Mouse (Mus musculus): Measurements from ENCODE around the gene Stat5b. TPM values are rescaled to one million over a fixed set of nuclear protein-coding genes. Genes with fewer than 3 reads are reported as not detected.
A peak's percentile ranks its signal among the peaks of the same experiment; 100 is the strongest.

Gene Stat5b
- 10.9 and 11.4 TPM in 2 replicates for polyA plus RNA-seq (2014; fragmentation: Nextera tagmentation; extraction: Ambion mirVana)

DNA sequence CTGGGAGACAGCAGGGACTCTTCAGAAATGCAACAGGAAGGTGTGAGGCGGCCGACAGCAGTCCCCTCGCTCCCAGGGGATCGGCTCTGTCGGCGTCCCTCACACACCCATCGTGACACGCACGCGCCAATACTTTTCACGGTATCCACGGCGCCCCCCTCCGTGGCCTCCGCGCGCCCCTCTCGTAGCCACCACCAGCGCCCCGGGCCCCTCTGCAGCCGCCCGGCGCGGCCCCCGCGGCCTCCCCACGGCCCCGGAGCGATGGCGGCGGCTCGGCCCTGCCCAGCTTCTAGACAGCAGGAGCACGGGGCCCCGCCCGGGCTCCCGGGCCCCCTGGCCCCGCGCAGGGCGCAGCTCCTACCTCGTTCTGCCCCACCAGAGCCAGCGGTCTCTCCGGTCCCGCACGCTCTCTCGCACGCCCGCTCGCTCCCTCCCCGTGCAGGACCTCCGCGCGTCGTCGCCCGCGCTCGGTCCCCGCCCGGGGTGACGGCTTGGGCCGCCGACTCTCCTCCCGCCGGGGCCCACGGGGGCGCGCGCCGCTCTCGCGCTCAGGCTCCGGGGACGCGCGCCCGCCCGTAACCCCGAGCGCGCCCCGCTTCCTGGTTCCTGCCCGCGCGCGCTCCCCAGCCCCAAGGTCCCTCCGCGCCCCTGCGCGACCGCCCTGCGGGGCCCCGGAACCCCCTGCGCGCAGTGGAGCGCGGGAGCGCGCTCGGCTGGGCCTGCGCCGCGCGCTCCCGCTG lies at the start of gene Stat5b:
Stat5b (minus strand) TSS at position 687 of the 740 bp plus-strand sequence.
- peak within 1 kb of the TSS; percentile 88 for H3K4me2 ChIP-seq (ENCODE audit: low read length)
- DNase-seq (ENCODE audit: low spot score) (peak; percentile 78), ATAC-seq (peak; percentile 86)
- H3K4me1 ChIP-seq (ENCODE audit: control insufficient read depth, insufficient read depth, low read length) = peaks cover 8% of the 10 kb centered on the region; the same call in 1 of the 2 replicates
- H3K36me3 ChIP-seq (ENCODE audit: control insufficient read depth, insufficient read depth, low read length) = no peaks in the 10 kb centered on the region
- H3K27me3 ChIP-seq (replicated peaks; ENCODE audit: control insufficient read depth, insufficient read depth, low read length) = peaks cover 5% of the 10 kb centered on the region; the same call in 1 of the 2 replicates
- H3K27ac ChIP-seq (ENCODE audit: low read depth, low read length) = peak within 1 kb of the TSS; percentile 65
- WGBS = under 1% methylated on average over 71 of the region's 104 CpGs
- no peaks in the 10 kb centered on the region for H3K9me3 ChIP-seq (replicated peaks; ENCODE audit: control insufficient read depth, low read length)
- peak within 1 kb of the TSS; percentile 82 for H3K4me3 ChIP-seq (ENCODE audit: low read depth, low read length)
- H3K9ac ChIP-seq (ENCODE audit: low read length) = peak within 1 kb of the TSS; percentile 87

DNA sequence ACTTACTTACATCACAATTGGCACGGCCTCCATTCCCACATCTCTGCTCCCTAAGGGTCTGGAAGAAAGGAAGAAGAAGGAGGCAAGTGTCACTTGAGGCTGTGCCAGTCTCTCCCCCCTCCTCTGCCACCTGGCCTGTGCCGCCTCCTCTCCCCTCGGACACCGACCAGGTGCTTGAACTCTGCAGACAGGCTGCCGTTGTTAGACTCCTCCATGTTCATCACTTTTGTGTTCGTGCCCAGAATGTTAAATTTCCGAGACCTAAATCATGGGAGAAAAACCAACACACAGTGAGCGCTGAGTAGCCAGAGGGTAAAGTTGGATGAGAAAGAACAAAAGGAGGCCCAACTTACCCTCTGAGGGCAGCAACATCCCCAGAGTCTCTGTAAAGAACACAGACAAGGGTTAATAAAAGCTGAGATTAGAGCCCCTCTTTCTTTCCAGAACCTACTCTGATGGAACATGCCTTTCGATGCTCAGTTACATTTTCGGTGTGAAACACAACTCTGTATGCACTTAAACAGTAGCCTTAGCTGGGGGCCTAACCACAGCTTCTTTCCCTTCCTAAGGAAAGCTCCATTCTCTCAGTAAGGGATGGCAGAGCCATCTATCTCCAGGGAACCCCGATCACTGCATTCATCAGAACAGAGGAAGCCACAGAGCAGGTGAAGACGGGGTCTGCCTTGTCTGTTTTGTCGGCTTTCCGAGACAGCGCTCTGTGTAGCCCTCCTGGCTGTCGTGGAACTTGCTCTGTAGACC lies 48.1 kb upstream of the Stat5b start:
- peaks cover 24% of the 10 kb centered on the region for H3K36me3 ChIP-seq (ENCODE audit: control insufficient read depth, insufficient read depth, low read length)
- DNase-seq (ENCODE audit: low spot score) (peak; percentile 68), ATAC-seq (peak; percentile 55)
- no peaks in the 10 kb centered on the region; the same call in 1 of the 2 replicates for H3K9me3 ChIP-seq (replicated peaks; ENCODE audit: control insufficient read depth, low read length)
- H3K27ac ChIP-seq (ENCODE audit: low read depth, low read length) = peak overlapping the region; percentile 70
- WGBS = 44% methylated on average over 16 of the region's 16 CpGs
- H3K9ac ChIP-seq (ENCODE audit: low read length) = no peak overlapping the region
- 0 out of 2 replicates have a peak overlapping the region, but pooled peaks have one; percentile 5 for H3K4me2 ChIP-seq (ENCODE audit: low read length)
- no peak overlapping the region for H3K4me3 ChIP-seq (ENCODE audit: low read depth, low read length)
- H3K27me3 ChIP-seq (replicated peaks; ENCODE audit: control insufficient read depth, insufficient read depth, low read length) = 0 out of 2 replicates have a peak, but pooled peaks cover 3% of the 10 kb centered on the region
- peaks cover 8% of the 10 kb centered on the region for H3K4me1 ChIP-seq (ENCODE audit: control insufficient read depth, insufficient read depth, low read length)

GRCm38 (mm10) chr11:100897294-100898231 lies 47.0 kb upstream of the Stat5b start:
- H3K27ac ChIP-seq (ENCODE audit: low read depth, low read length) = peak overlapping the region; percentile 70; the same call in 1 of the 2 replicates
- DNase-seq (ENCODE audit: low spot score) (peak; percentile 88), ATAC-seq (peak; percentile 67)
- WGBS = 57% methylated on average over 7 of the region's 7 CpGs
- H3K9ac ChIP-seq (ENCODE audit: low read length) = no peak overlapping the region
- 0 out of 2 replicates have a peak, but pooled peaks cover 3% of the 10 kb centered on the region for H3K27me3 ChIP-seq (replicated peaks; ENCODE audit: control insufficient read depth, insufficient read depth, low read length)
- peaks cover 17% of the 10 kb centered on the region for H3K36me3 ChIP-seq (ENCODE audit: control insufficient read depth, insufficient read depth, low read length)
- H3K4me2 ChIP-seq (ENCODE audit: low read length) = 0 out of 2 replicates have a peak overlapping the region, but pooled peaks have one; percentile 5
- H3K4me1 ChIP-seq (ENCODE audit: control insufficient read depth, insufficient read depth, low read length) = peaks cover 8% of the 10 kb centered on the region
- no peaks in the 10 kb centered on the region; the same call in 1 of the 2 replicates for H3K9me3 ChIP-seq (replicated peaks; ENCODE audit: control insufficient read depth, low read length)
- no peak overlapping the region for H3K4me3 ChIP-seq (ENCODE audit: low read depth, low read length)

GRCm38 (mm10) chr11:100896078-100896477 lies 45.6 kb upstream of the Stat5b start:
- Histone ChIP-seq H3K4me1 (ENCODE audit: control insufficient read depth, insufficient read depth, low read length) (peaks cover 8% of the 10 kb centered on the region), H3K27ac (ENCODE audit: low read depth, low read length) (no peak overlapping the region), H3K36me3 (ENCODE audit: control insufficient read depth, insufficient read depth, low read length) (0 out of 2 replicates have a peak, but pooled peaks cover 6% of the 10 kb centered on the region), H3K9me3 (replicated peaks; ENCODE audit: control insufficient read depth, low read length) (no peaks in the 10 kb centered on the region), H3K4me2 (ENCODE audit: low read length) (no peak overlapping the region), H3K9ac (ENCODE audit: low read length) (no peak overlapping the region), H3K27me3 (replicated peaks; ENCODE audit: control insufficient read depth, insufficient read depth, low read length) (0 out of 2 replicates have a peak, but pooled peaks cover 3% of the 10 kb centered on the region), H3K4me3 (ENCODE audit: low read depth, low read length) (no peak overlapping the region)
- ATAC-seq (no peak), DNase-seq (ENCODE audit: low spot score) (no peak)
- 59% methylated on average over 10 of the region's 10 CpGs for WGBS

GRCm38 (mm10) chr11:100894146-100894918 lies 43.8 kb upstream of the Stat5b start:
- H3K27ac ChIP-seq (ENCODE audit: low read depth, low read length) = no peak overlapping the region
- 0 out of 2 replicates have a peak, but pooled peaks cover 3% of the 10 kb centered on the region for H3K27me3 ChIP-seq (replicated peaks; ENCODE audit: control insufficient read depth, insufficient read depth, low read length)
- H3K4me3 ChIP-seq (ENCODE audit: low read depth, low read length) = no peak overlapping the region
- H3K9ac ChIP-seq (ENCODE audit: low read length) = no peak overlapping the region
- peaks cover 4% of the 10 kb centered on the region; the same call in 1 of the 2 replicates for H3K36me3 ChIP-seq (ENCODE audit: control insufficient read depth, insufficient read depth, low read length)
- H3K4me1 ChIP-seq (ENCODE audit: control insufficient read depth, insufficient read depth, low read length) = peaks cover 8% of the 10 kb centered on the region
- no peaks in the 10 kb centered on the region for H3K9me3 ChIP-seq (replicated peaks; ENCODE audit: control insufficient read depth, low read length)
- DNase-seq (ENCODE audit: low spot score) (no peak), ATAC-seq (no peak)
- 74% methylated on average over 9 of the region's 9 CpGs for WGBS
- no peak overlapping the region for H3K4me2 ChIP-seq (ENCODE audit: low read length)

- no peak overlapping the region for H3K27ac ChIP-seq (ENCODE audit: low read depth, low read length)
- no peaks in the 10 kb centered on the region for H3K9me3 ChIP-seq (replicated peaks; ENCODE audit: control insufficient read depth, low read length)
- DNase-seq (ENCODE audit: low spot score) (peak; percentile 90), ATAC-seq (peak; percentile 73)
- H3K9ac ChIP-seq (ENCODE audit: low read length) = no peak overlapping the region
- H3K36me3 ChIP-seq (ENCODE audit: control insufficient read depth, insufficient read depth, low read length) = peaks cover 7% of the 10 kb centered on the region; the same call in 1 of the 2 replicates
- WGBS = 11% methylated on average over 9 of the region's 9 CpGs
- H3K4me2 ChIP-seq (ENCODE audit: low read length) = no peak overlapping the region
- peaks cover 5% of the 10 kb centered on the region for H3K4me1 ChIP-seq (ENCODE audit: control insufficient read depth, insufficient read depth, low read length)
- H3K4me3 ChIP-seq (ENCODE audit: low read depth, low read length) = no peak overlapping the region
- H3K27me3 ChIP-seq (replicated peaks; ENCODE audit: control insufficient read depth, insufficient read depth, low read length) = 0 out of 2 replicates have a peak, but pooled peaks cover 3% of the 10 kb centered on the region
Observed at GRCm38 (mm10) chr11:100893482-100893881, 43.0 kb upstream of the Stat5b start.

DNA sequence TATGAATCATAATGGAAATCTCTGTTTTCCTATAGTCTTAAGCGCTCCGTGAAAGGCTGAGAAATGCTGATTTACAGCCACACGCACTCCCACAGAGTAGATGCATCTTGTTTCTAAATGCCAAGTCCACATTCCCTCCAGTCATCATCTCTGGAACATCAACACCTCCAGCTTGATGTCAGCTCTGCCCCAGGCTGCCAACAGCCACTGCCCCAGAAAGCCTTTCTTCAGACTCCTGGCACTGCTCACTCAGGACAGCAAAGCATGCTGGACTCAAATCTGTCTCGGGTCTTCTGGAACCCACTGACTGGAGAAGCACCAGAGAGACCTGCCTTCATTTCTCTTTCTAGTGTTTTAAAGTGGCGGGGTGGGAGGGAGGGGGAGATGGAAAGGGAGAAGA lies 41.9 kb upstream of the Stat5b start:
- Histone ChIP-seq H3K4me3 (ENCODE audit: low read depth, low read length) (no peak overlapping the region), H3K9ac (ENCODE audit: low read length) (no peak overlapping the region), H3K27me3 (replicated peaks; ENCODE audit: control insufficient read depth, insufficient read depth, low read length) (0 out of 2 replicates have a peak, but pooled peaks cover 3% of the 10 kb centered on the region), H3K4me1 (ENCODE audit: control insufficient read depth, insufficient read depth, low read length) (0 out of 2 replicates have a peak, but pooled peaks cover 3% of the 10 kb centered on the region), H3K27ac (ENCODE audit: low read depth, low read length) (no peak overlapping the region), H3K9me3 (replicated peaks; ENCODE audit: control insufficient read depth, low read length) (no peaks in the 10 kb centered on the region), H3K36me3 (ENCODE audit: control insufficient read depth, insufficient read depth, low read length) (peaks cover 7% of the 10 kb centered on the region; the same call in 1 of the 2 replicates), H3K4me2 (ENCODE audit: low read length) (no peak overlapping the region)
- WGBS = 92% methylated on average over 5 of the region's 5 CpGs
- ATAC-seq = no peak
- no peak for DNase-seq (ENCODE audit: low spot score)
